8 mouse cellular contexts compared by ENCODE assay signal in the genomic region with DNA sequence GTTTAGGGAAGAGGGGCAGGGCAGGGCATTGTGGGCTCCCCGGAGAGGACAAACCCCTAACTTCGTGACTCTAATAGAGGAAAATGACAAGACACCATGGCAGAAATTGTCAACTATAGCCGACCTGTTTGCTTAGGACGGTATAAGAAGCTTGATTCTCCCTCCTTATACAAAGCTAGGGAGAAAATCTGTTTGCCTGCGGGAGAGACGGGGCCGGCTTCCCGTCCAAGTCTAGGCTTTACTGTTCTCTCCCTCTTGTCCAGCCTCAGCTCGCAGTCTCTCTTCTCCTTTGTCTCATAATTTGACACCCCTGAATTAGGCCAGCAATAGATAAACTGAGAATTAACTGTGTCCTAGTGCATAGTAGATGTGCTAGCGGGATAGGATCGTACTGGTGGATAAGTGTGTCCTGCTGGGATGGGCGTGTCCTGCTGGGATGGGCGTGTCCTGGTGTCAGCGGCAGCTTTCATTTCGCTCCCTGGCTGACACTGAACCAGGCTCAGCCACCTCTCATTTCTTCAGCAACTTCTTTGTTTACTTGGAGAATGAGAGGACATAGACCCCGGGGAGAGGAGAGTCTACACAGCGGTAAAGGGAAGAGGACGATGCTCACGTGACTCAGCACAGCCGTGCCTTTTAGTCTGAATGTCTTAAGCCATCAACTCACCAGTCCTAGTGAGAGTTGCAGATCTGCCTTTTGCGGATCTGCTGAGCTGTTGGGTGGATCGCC.
A peak's percentile ranks its signal among the peaks of the same experiment; 100 is the strongest.
DNase-seq lines count a peak whose midpoint lies in the region; ATAC-seq and TF ChIP-seq lines count a peak whose summit lies in the region.

No protein-coding gene starts in this region.

- H3K27ac ChIP-seq in thymus, adult 2 months (ENCODE audit: control insufficient read depth, insufficient read depth, low read length): no peak overlapping the region
- H3K27ac ChIP-seq in intestine, embryonic 14.5 days (ENCODE audit: low read depth): no peak overlapping the region
- no peak overlapping the region for H3K27ac ChIP-seq in limb, embryonic 13.5 days
- H3K27ac ChIP-seq in midbrain, embryonic 12.5 days (replicated peaks): no peak overlapping the region

- H3K4me3 ChIP-seq in thymus, adult 2 months (ENCODE audit: control insufficient read depth, insufficient read depth, low read length): peak overlapping the region; percentile 19; the same call in 1 of the 2 replicates
- peak overlapping the region; percentile 47 for H3K4me3 ChIP-seq in intestine, embryonic 14.5 days (ENCODE audit: low read depth, low read length)
- peak overlapping the region; percentile 52 for H3K4me3 ChIP-seq in limb, embryonic 13.5 days
- peak overlapping the region; percentile 46 for H3K4me3 ChIP-seq in midbrain, embryonic 12.5 days

- DNase-seq in thymus, adult 2 months: peak; percentile 25
- no peak for DNase-seq in thymus, adult 18-20 months
- peak; percentile 78 for DNase-seq in embryo, embryonic 10 days (ENCODE audit: low spot score)
- DNase-seq in gastrocnemius, postnatal 36 days: peak; percentile 33
- DNase-seq in intestine, embryonic 14.5 days (ENCODE audit: low spot score): peak; percentile 79
- peak; percentile 14 to 62 for DNase-seq in spleen, postnatal 10 days (ENCODE audit: low spot score in 2 of 2)

- no peaks in the 10 kb centered on the region for H3K9me3 ChIP-seq in intestine, embryonic 14.5 days (ENCODE audit: control insufficient read depth, low read length)
- H3K9me3 ChIP-seq in limb, embryonic 13.5 days: no peaks in the 10 kb centered on the region
- no peaks in the 10 kb centered on the region for H3K9me3 ChIP-seq in midbrain, embryonic 12.5 days

- no peaks in the 10 kb centered on the region; the same call in 1 of the 2 replicates for H3K4me1 ChIP-seq in thymus, adult 2 months (replicated peaks; ENCODE audit: control insufficient read depth, insufficient read depth, low read length)
- H3K4me1 ChIP-seq in intestine, embryonic 14.5 days (replicated peaks; ENCODE audit: control insufficient read depth, insufficient read depth, low read length): no peaks in the 10 kb centered on the region
- peaks cover 16% of the 10 kb centered on the region; the same call in 1 of the 2 replicates for H3K4me1 ChIP-seq in limb, embryonic 13.5 days
- H3K4me1 ChIP-seq in midbrain, embryonic 12.5 days: peaks cover 5% of the 10 kb centered on the region

- TF ChIP-seq CTCF in thymus, adult 2 months (IDR thresholded peaks at IDR 0.05; ENCODE audit: borderline replicate concordance, control insufficient read depth, extremely low read depth, insufficient read depth, low read length, poor library complexity): no peak

- intact Hi-C loops in gastrocnemius, postnatal 36 days (cut with DNase I): loop anchor here (5.0 kb wide), 1 partner anchor 67 kb away; no protein-coding TSS in a partner anchor

- peak overlapping the region; percentile 25 for H3K9ac ChIP-seq in intestine, embryonic 14.5 days (ENCODE audit: low read length)
- H3K9ac ChIP-seq in limb, embryonic 13.5 days: peak overlapping the region; percentile 50; the same call in 1 of the 2 replicates
- H3K9ac ChIP-seq in midbrain, embryonic 12.5 days (replicated peaks): peak overlapping the region; percentile 43; the same call in 1 of the 2 replicates

- no peaks in the 10 kb centered on the region for H3K36me3 ChIP-seq in thymus, adult 2 months (ENCODE audit: control insufficient read depth, insufficient read depth, low read length)
- H3K36me3 ChIP-seq in intestine, embryonic 14.5 days (ENCODE audit: control insufficient read depth, insufficient read depth, low read length): no peaks in the 10 kb centered on the region
- H3K36me3 ChIP-seq in limb, embryonic 13.5 days: no peaks in the 10 kb centered on the region
- H3K36me3 ChIP-seq in midbrain, embryonic 12.5 days: no peaks in the 10 kb centered on the region

- no peak for TF ChIP-seq POLR2A in thymus, adult 2 months (IDR thresholded peaks at IDR 0.05; ENCODE audit: control insufficient read depth, extremely low read depth, insufficient read depth, low read length, poor library complexity)

- 15% methylated on average over 22 of the region's 22 CpGs for WGBS in thymus, adult 2 months
- WGBS in intestine, embryonic 14.5 days: 6% methylated on average over 22 of the region's 22 CpGs
- WGBS in limb, embryonic 13.5 days: 7% methylated on average over 22 of the region's 22 CpGs
- 5% methylated on average over 22 of the region's 22 CpGs for WGBS in midbrain, embryonic 12.5 days

- peak overlapping the region; percentile 54 for H3K4me2 ChIP-seq in intestine, embryonic 14.5 days (ENCODE audit: low read length)
- H3K4me2 ChIP-seq in limb, embryonic 13.5 days (replicated peaks): peak overlapping the region; percentile 68
- H3K4me2 ChIP-seq in midbrain, embryonic 12.5 days (replicated peaks): peak overlapping the region; percentile 64

- no peaks in the 10 kb centered on the region for H3K27me3 ChIP-seq in thymus, adult 2 months (ENCODE audit: control insufficient read depth, insufficient read depth, low read length)
- H3K27me3 ChIP-seq in intestine, embryonic 14.5 days (replicated peaks; ENCODE audit: control insufficient read depth, insufficient read depth, low read length): no peaks in the 10 kb centered on the region
- H3K27me3 ChIP-seq in limb, embryonic 13.5 days: peaks cover 54% of the 10 kb centered on the region
- peaks cover 12% of the 10 kb centered on the region for H3K27me3 ChIP-seq in midbrain, embryonic 12.5 days

- ATAC-seq in intestine, embryonic 14.5 days (replicated peaks; ENCODE audit: low FRiP score, low TSS enrichment, low read depth): peak; percentile 56; the same call in 1 of the 2 replicates
- peak; percentile 76; the same call in 1 of the 2 replicates for ATAC-seq in limb, embryonic 13.5 days (ENCODE audit: low FRiP score, low read depth)
- ATAC-seq in midbrain, embryonic 12.5 days (ENCODE audit: low FRiP score, low read depth): peak; percentile 90

Comparison
In these comparisons a context has a peak if more than half of its experiments do, and no peak if none do; other contexts are left out.
1. DNase-seq: peak in thymus, adult 2 months (single experiment), embryo, embryonic 10 days (single experiment), gastrocnemius, postnatal 36 days (2 of 2), intestine, embryonic 14.5 days (single experiment) and spleen, postnatal 10 days (2 of 2); none in thymus, adult 18-20 months (0 of 2).
2. Peak in every context shown above with its lines, with median percentiles within 50 percentile points of each other: H3K4me3 ChIP-seq, ATAC-seq, H3K4me2 ChIP-seq and H3K9ac ChIP-seq.